Mouse (Mus musculus) limb, embryonic 13.5 days (tissue): Measurements from ENCODE around the gene Anks1b. TPM values are rescaled to one million over a fixed set of nuclear protein-coding genes. Genes with fewer than 3 reads are reported as not detected.

Experiments
- ATAC-seq: fragments of 200-750 bp; cut with Nextera tagmentation; 2 replicates; pipeline ENCODE4 v1.8.0; 2017; ENCODE audit warnings: low read depth, moderate number of reproducible peaks, moderate TSS enrichment; ENCODE audit not compliant: low FRiP score
- H3K27ac ChIP-seq: fragments of 300-500 bp; sonication (generic); 2 replicates; pipeline ENCODE4 v1.5.1; 2015; ENCODE audit warnings: inconsistent platforms, mild to moderate bottlenecking, moderate library complexity
- H3K27me3 ChIP-seq: fragments of 300-500 bp; sonication (generic); 2 replicates; pipeline ENCODE4 v1.6.1; 2015; ENCODE audit warnings: mild to moderate bottlenecking, inconsistent platforms
- H3K36me3 ChIP-seq: fragments of 300-500 bp; sonication (generic); 2 replicates; pipeline ENCODE4 v1.6.1; 2015; ENCODE audit warnings: inconsistent platforms, mild to moderate bottlenecking, moderate library complexity
- H3K4me1 ChIP-seq: fragments of 300-500 bp; sonication (generic); 2 replicates; pipeline ENCODE4 v1.6.1; 2015; ENCODE audit warnings: inconsistent platforms
- H3K4me2 ChIP-seq: fragments of 300-500 bp; sonication (generic); replicated peaks from 2 replicates; pipeline ENCODE4 v1.6.1; 2015; ENCODE audit warnings: inconsistent platforms, mild to moderate bottlenecking, moderate library complexity
- H3K4me3 ChIP-seq: fragments of 300-500 bp; sonication (generic); 2 replicates; pipeline ENCODE4 v1.5.1; 2015; ENCODE audit warnings: moderate library complexity, mild to moderate bottlenecking, inconsistent platforms
- H3K9ac ChIP-seq: fragments of 300-500 bp; sonication (generic); 2 replicates; pipeline ENCODE4 v1.6.1; 2015; ENCODE audit warnings: mild to moderate bottlenecking, inconsistent platforms
- H3K9me3 ChIP-seq: fragments of 300-500 bp; sonication (generic); 2 replicates; pipeline ENCODE4 v1.6.1; 2016; ENCODE audit warnings: inconsistent platforms
- WGBS: fragments of 180-500 bp; shearing (Covaris S2); methylation state at CpG from one replicate; pipeline ENCODE4 v1.1.7; 2015; 5-methylcytosine and 5-hydroxymethylcytosine counted together
- polyA plus RNA-seq: library from polyadenylated mRNA; unstranded; fragments of >200 nt; fragmentation: Nextera tagmentation; extraction: Ambion mirVana; gene quantifications from 2 replicates; pipeline ENCODE4 v1.2.1, GENCODE M21; 2015

Anks1b gene
- polyA plus RNA-seq, 1 experiment from 2014 or later, result 2.9 TPM

- ATAC-seq, result no peak
- no peaks in the 10 kb centered on the region for H3K27me3 ChIP-seq
- H3K4me1 ChIP-seq, result no peaks in the 10 kb centered on the region
- WGBS, result 89% methylated on average over 12 of the region's 12 CpGs
- H3K9me3 ChIP-seq, result no peaks in the 10 kb centered on the region
- H3K4me2 ChIP-seq, result no peak overlapping the region
- H3K27ac ChIP-seq, result no peak overlapping the region
- no peaks in the 10 kb centered on the region for H3K36me3 ChIP-seq
- H3K9ac ChIP-seq, result no peak overlapping the region
- H3K4me3 ChIP-seq, result no peak overlapping the region
Measured at GRCm38 (mm10) chr10:90699211-90699610, 825.9 kb downstream of the Anks1b start.

GRCm38 (mm10) chr10:90704602-90705001 lies 831.3 kb downstream of the Anks1b start:
- Histone ChIP-seq H3K27me3 (no peaks in the 10 kb centered on the region), H3K27ac (no peak overlapping the region), H3K4me1 (no peaks in the 10 kb centered on the region), H3K36me3 (no peaks in the 10 kb centered on the region), H3K9me3 (no peaks in the 10 kb centered on the region), H3K9ac (no peak overlapping the region), H3K4me3 (no peak overlapping the region), H3K4me2 (no peak overlapping the region)
- 92% methylated on average over 10 of the region's 10 CpGs for WGBS
- ATAC-seq, result no peak

- Histone ChIP-seq H3K27ac (no peak overlapping the region), H3K36me3 (no peaks in the 10 kb centered on the region), H3K4me1 (no peaks in the 10 kb centered on the region), H3K4me2 (no peak overlapping the region), H3K27me3 (no peaks in the 10 kb centered on the region), H3K4me3 (no peak overlapping the region), H3K9ac (no peak overlapping the region), H3K9me3 (no peaks in the 10 kb centered on the region)
- no peak for ATAC-seq
- WGBS, result 77% methylated on average over 11 of the region's 11 CpGs
Measured at GRCm38 (mm10) chr10:90708822-90709601, 835.7 kb downstream of the Anks1b start.

DNA sequence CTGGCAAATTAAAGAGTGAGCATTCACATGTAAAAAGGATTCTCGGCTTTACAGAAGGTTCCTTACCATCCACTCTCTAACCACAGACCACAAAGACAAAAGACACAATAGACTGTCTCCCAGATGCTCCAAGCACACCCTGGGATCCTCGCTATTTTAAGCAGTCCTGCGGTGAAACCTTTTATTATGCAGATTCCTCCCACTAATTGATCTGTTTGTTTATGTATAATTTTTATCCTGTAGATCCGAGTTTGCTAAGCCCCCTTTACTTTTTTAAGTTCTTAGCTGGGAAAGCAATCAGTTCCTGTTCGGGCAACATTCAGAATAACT lies 836.3 kb downstream of the Anks1b start:
- H3K4me1 ChIP-seq, result no peaks in the 10 kb centered on the region
- H3K27ac ChIP-seq, result no peak overlapping the region
- H3K36me3 ChIP-seq, result no peaks in the 10 kb centered on the region
- H3K4me2 ChIP-seq, result no peak overlapping the region
- 32% methylated on average over 5 of the region's 5 CpGs for WGBS
- no peak overlapping the region for H3K9ac ChIP-seq
- H3K4me3 ChIP-seq, result no peak overlapping the region
- H3K9me3 ChIP-seq, result no peaks in the 10 kb centered on the region
- no peak for ATAC-seq
- no peaks in the 10 kb centered on the region for H3K27me3 ChIP-seq

DNA sequence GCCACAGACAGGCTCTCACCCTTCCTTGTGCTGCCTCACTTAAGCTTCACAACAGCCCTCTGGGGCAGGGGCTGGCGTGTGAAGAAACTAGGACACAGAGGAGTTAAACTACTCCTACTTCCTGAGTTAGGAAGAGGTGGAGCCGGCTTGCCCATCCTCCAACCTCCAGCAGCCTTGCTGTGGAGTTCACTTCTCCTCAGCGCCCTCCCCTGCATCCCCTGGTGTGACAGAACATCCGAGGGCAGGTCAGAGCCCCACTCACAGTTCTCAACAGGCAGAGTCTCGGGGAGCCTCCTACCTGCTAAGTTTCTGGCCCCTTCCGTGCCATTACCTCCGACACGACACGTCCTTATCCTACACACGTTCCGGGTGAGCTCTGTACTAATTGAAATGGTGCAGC lies 844.7 kb downstream of the Anks1b start:
- H3K9ac ChIP-seq, result peak overlapping the region; percentile 55; the same call in 1 of the 2 replicates
- WGBS, result 8% methylated on average over 11 of the region's 11 CpGs
- no peak overlapping the region for H3K27ac ChIP-seq

DNA sequence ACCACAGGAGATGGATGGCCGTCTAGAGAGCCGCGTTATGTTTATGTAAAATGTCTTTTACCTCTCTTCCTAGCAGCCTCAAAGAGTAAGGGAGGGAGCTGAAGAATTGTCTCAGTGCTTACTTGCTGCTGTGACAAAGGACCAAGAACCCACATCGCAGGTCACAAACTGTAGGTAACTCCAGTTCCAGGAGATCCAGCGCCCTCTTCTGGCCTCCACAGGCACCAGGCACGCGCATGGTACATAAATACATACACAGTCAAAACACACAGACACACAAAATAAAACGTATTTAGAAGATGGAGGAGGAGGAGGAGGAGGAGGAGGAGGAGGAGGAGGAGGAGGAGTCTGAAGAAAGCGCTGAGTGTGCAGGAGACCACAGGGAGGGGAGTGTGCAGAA lies 845.4 kb downstream of the Anks1b start:
- H3K4me2 ChIP-seq, result peak overlapping the region; percentile 58; the same call in 1 of the 2 replicates
- ATAC-seq, result no peak; the same call in 1 of the 2 replicates

More for the DNA sequence above, 844.7 kb downstream of the Anks1b start:
- H3K4me3 ChIP-seq, result peak overlapping the region; percentile 34
- H3K9me3 ChIP-seq, result no peaks in the 10 kb centered on the region
- peaks cover 9% of the 10 kb centered on the region; the same call in 1 of the 2 replicates for H3K4me1 ChIP-seq
- peak overlapping the region; percentile 58 for H3K4me2 ChIP-seq
- no peaks in the 10 kb centered on the region for H3K27me3 ChIP-seq
- peak; percentile 64; the same call in 1 of the 2 replicates for ATAC-seq
- H3K36me3 ChIP-seq, result no peaks in the 10 kb centered on the region

GRCm38 (mm10) chr10:90719996-90720395 lies 846.7 kb downstream of the Anks1b start:
- no peak overlapping the region for H3K27ac ChIP-seq
- no peak overlapping the region for H3K9ac ChIP-seq
- no peak overlapping the region for H3K4me3 ChIP-seq
- WGBS, result 42% methylated on average over 4 of the region's 4 CpGs
- no peaks in the 10 kb centered on the region for H3K36me3 ChIP-seq
- no peaks in the 10 kb centered on the region for H3K27me3 ChIP-seq
- H3K9me3 ChIP-seq, result no peaks in the 10 kb centered on the region
- H3K4me1 ChIP-seq, result peaks cover 9% of the 10 kb centered on the region; the same call in 1 of the 2 replicates
- H3K4me2 ChIP-seq, result no peak overlapping the region
- no peak for ATAC-seq

More for the DNA sequence above, 845.4 kb downstream of the Anks1b start:
- Histone ChIP-seq H3K36me3 (no peaks in the 10 kb centered on the region), H3K27me3 (no peaks in the 10 kb centered on the region), H3K9me3 (no peaks in the 10 kb centered on the region), H3K9ac (no peak overlapping the region), H3K4me3 (no peak overlapping the region), H3K4me1 (peaks cover 9% of the 10 kb centered on the region; the same call in 1 of the 2 replicates), H3K27ac (no peak overlapping the region)
- 84% methylated on average over 9 of the region's 9 CpGs for WGBS

- WGBS, result 77% methylated on average over 5 of the region's 5 CpGs
- ATAC-seq, result 0 out of 2 replicates have a peak, but pooled peaks have one; percentile 25
- H3K36me3 ChIP-seq, result no peaks in the 10 kb centered on the region
- H3K4me3 ChIP-seq, result no peak overlapping the region
- H3K9me3 ChIP-seq, result no peaks in the 10 kb centered on the region
- no peak overlapping the region for H3K9ac ChIP-seq
- H3K27ac ChIP-seq, result no peak overlapping the region
- no peak overlapping the region for H3K4me2 ChIP-seq
- peaks cover 12% of the 10 kb centered on the region for H3K27me3 ChIP-seq
- peaks cover 3% of the 10 kb centered on the region; the same call in 1 of the 2 replicates for H3K4me1 ChIP-seq
Measured at GRCm38 (mm10) chr10:90723071-90723494, 849.8 kb downstream of the Anks1b start.

GRCm38 (mm10) chr10:90723941-90724341 lies 850.6 kb downstream of the Anks1b start:
- no peak for ATAC-seq
- no peak overlapping the region for H3K4me2 ChIP-seq
- H3K36me3 ChIP-seq, result no peaks in the 10 kb centered on the region
- peaks cover 8% of the 10 kb centered on the region for H3K4me1 ChIP-seq
- H3K9me3 ChIP-seq, result no peaks in the 10 kb centered on the region
- no peak overlapping the region for H3K9ac ChIP-seq
- WGBS, result 80% methylated on average over 13 of the region's 13 CpGs
- H3K4me3 ChIP-seq, result no peak overlapping the region
- no peak overlapping the region for H3K27ac ChIP-seq
- H3K27me3 ChIP-seq, result peaks cover 18% of the 10 kb centered on the region

DNA sequence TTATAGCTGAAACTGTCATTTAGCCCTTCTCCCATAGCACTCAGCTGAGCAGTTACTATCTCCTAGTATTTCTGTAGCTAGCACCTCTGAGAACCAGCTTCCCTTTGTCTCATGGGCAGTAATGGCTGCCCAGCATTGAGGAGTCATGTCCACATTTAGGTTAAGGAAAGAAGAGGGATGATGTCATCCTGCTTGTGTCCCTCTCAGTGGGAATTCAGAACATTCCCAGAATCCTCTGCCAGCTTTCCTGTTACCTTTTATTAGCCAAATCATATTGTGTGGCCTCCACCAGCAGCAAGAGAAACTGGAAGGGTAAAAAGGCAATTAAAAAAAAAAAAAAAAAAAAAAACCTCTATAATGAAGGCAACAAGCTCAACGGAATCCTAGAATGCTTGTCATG lies 851.6 kb downstream of the Anks1b start:
- no peak overlapping the region for H3K4me3 ChIP-seq
- no peaks in the 10 kb centered on the region for H3K9me3 ChIP-seq
- peaks cover 6% of the 10 kb centered on the region for H3K4me1 ChIP-seq
- no peak overlapping the region for H3K4me2 ChIP-seq
- ATAC-seq, result no peak
- H3K27ac ChIP-seq, result no peak overlapping the region
- H3K36me3 ChIP-seq, result no peaks in the 10 kb centered on the region
- WGBS, result 63% methylated on average over 1 of the region's 1 CpGs
- peaks cover 23% of the 10 kb centered on the region for H3K27me3 ChIP-seq
- no peak overlapping the region for H3K9ac ChIP-seq

- peaks cover 6% of the 10 kb centered on the region for H3K4me1 ChIP-seq
- 25% methylated on average over 22 of the region's 22 CpGs for WGBS
- H3K4me3 ChIP-seq, result peak overlapping the region; percentile 27
- H3K9me3 ChIP-seq, result no peaks in the 10 kb centered on the region
- H3K27me3 ChIP-seq, result peaks cover 23% of the 10 kb centered on the region
- peak; percentile 57 for ATAC-seq
- peak overlapping the region; percentile 45; the same call in 1 of the 2 replicates for H3K9ac ChIP-seq
- no peak overlapping the region for H3K27ac ChIP-seq
- peak overlapping the region; percentile 63 for H3K4me2 ChIP-seq
- no peaks in the 10 kb centered on the region for H3K36me3 ChIP-seq
Measured at GRCm38 (mm10) chr10:90728401-90729358, 855.4 kb downstream of the Anks1b start.

DNA sequence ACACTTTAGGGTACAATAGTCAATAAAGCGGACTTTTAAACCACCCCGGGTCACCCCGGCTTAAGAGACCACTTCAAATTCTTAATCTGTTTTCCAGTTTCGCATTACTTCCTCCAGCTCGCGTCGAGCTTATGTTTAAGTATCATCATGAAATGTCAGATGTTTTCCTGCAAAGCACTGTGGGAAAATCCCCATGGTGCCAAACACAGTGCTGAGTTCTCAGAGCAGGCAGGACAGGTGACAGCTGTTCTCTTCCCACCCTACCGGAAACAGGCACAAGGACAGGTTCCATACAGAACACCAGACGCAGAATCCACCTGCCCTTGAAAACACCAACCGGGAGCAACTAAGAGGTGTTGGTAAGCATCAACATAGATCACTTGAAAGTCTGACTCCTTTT lies 856.2 kb downstream of the Anks1b start:
- WGBS, result 45% methylated on average over 10 of the region's 10 CpGs
- Histone ChIP-seq H3K36me3 (no peaks in the 10 kb centered on the region), H3K27ac (no peak overlapping the region), H3K4me2 (no peak overlapping the region), H3K27me3 (peaks cover 23% of the 10 kb centered on the region), H3K9ac (no peak overlapping the region), H3K9me3 (no peaks in the 10 kb centered on the region), H3K4me1 (peaks cover 6% of the 10 kb centered on the region), H3K4me3 (no peak overlapping the region)
- ATAC-seq, result no peak
